Mouse (Mus musculus) midbrain, embryonic 11.5 days (tissue): ENCODE data around the gene Gpr157. TPM values are rescaled to one million over a fixed set of nuclear protein-coding genes. Genes with fewer than 3 reads are reported as not detected.

ENCODE experiments used
- ATAC-seq: fragments of 200-750 bp; cut with Nextera tagmentation; 2 replicates; pipeline ENCODE4 v1.8.0; 2017; ENCODE audit warnings: moderate TSS enrichment, moderate library complexity; ENCODE audit not compliant: low FRiP score
- DNase-seq: peaks from one replicate; pipeline ENCODE4 v3.0.0; 2015; ENCODE audit warnings: low spot score; ENCODE audit errors: missing footprints
- H3K27ac ChIP-seq: fragments of 300-500 bp; sonication (generic); 2 replicates; pipeline ENCODE4 v1.5.1; 2014; ENCODE audit warnings: low read depth, low read length
- H3K27me3 ChIP-seq: fragments of 300-500 bp; sonication (generic); 2 replicates; pipeline ENCODE4 v1.6.1; 2014; ENCODE audit warnings: mild to moderate bottlenecking, low read length, moderate library complexity, mixed read lengths; ENCODE audit not compliant: control insufficient read depth, insufficient read depth
- H3K36me3 ChIP-seq: fragments of 300-500 bp; sonication (generic); 2 replicates; pipeline ENCODE4 v1.6.1; 2014; ENCODE audit warnings: mild to moderate bottlenecking, low read length, moderate library complexity, mixed read lengths; ENCODE audit not compliant: control insufficient read depth, insufficient read depth
- H3K4me1 ChIP-seq: fragments of 300-500 bp; sonication (generic); 2 replicates; pipeline ENCODE4 v1.6.1; 2014; ENCODE audit warnings: low read length; ENCODE audit not compliant: control insufficient read depth, insufficient read depth
- H3K4me2 ChIP-seq: fragments of 300-500 bp; sonication (generic); 2 replicates; pipeline ENCODE4 v1.6.1; 2014; ENCODE audit warnings: mild to moderate bottlenecking, moderate library complexity
- H3K4me3 ChIP-seq: fragments of 300-500 bp; sonication (generic); 2 replicates; pipeline ENCODE4 v1.5.1; 2014; ENCODE audit warnings: low read depth, low read length
- H3K9ac ChIP-seq: fragments of 300-500 bp; sonication (generic); 2 replicates; pipeline ENCODE4 v1.6.1; 2014; ENCODE audit warnings: low read length
- H3K9me3 ChIP-seq: fragments of 300-500 bp; sonication (generic); 2 replicates; pipeline ENCODE4 v1.6.1; 2016; ENCODE audit warnings: low read length; ENCODE audit not compliant: control insufficient read depth
- WGBS: fragments of 180-500 bp; shearing (Covaris S2); extraction: QIAGEN DNeasy Blood & Tissue Kit; methylation state at CpG from one replicate; pipeline ENCODE4 v1.1.7; 2014; 5-methylcytosine and 5-hydroxymethylcytosine counted together
- polyA plus RNA-seq: library from polyadenylated mRNA; unstranded; fragments of >200 nt; fragmentation: Nextera tagmentation; extraction: Ambion mirVana; gene quantifications from 2 replicates; pipeline ENCODE4 v1.2.1, GENCODE M21; 2014

Gene Gpr157
- polyA plus RNA-seq, 1 experiment from 2014 or later: 0.10 TPM

- H3K4me2 ChIP-seq: no peak overlapping the region
- peak; percentile 72 for DNase-seq
- H3K27me3 ChIP-seq: no peaks in the 10 kb centered on the region
- H3K4me3 ChIP-seq: no peak overlapping the region
- no peaks in the 10 kb centered on the region for H3K9me3 ChIP-seq
- H3K4me1 ChIP-seq: no peaks in the 10 kb centered on the region
- ATAC-seq: no peak
- 81% methylated on average over 16 of the region's 16 CpGs for WGBS
- no peak overlapping the region for H3K9ac ChIP-seq
- no peaks in the 10 kb centered on the region for H3K36me3 ChIP-seq
- no peak overlapping the region for H3K27ac ChIP-seq
Observed at GRCm38 (mm10) chr4:150061432-150062225, 25.5 kb upstream of the Gpr157 start.

GRCm38 (mm10) chr4:150066706-150067323, 20.4 kb upstream of the Gpr157 start:
- Histone ChIP-seq H3K9ac (no peak overlapping the region), H3K4me1 (no peaks in the 10 kb centered on the region), H3K27me3 (no peaks in the 10 kb centered on the region), H3K4me2 (no peak overlapping the region), H3K36me3 (no peaks in the 10 kb centered on the region), H3K9me3 (no peaks in the 10 kb centered on the region), H3K27ac (no peak overlapping the region), H3K4me3 (no peak overlapping the region)
- ATAC-seq (no peak), DNase-seq (peak; percentile 37)
- WGBS: 84% methylated on average over 17 of the region's 17 CpGs

- no peaks in the 10 kb centered on the region for H3K36me3 ChIP-seq
- H3K27ac ChIP-seq: no peak overlapping the region
- H3K9me3 ChIP-seq: no peaks in the 10 kb centered on the region
- no peaks in the 10 kb centered on the region for H3K27me3 ChIP-seq
- DNase-seq (peak; percentile 81), ATAC-seq (no peak)
- no peaks in the 10 kb centered on the region for H3K4me1 ChIP-seq
- no peak overlapping the region for H3K9ac ChIP-seq
- 56% methylated on average over 12 of the region's 12 CpGs for WGBS
- no peak overlapping the region for H3K4me3 ChIP-seq
- no peak overlapping the region for H3K4me2 ChIP-seq
Observed at GRCm38 (mm10) chr4:150068216-150068615, 18.9 kb upstream of the Gpr157 start.

GRCm38 (mm10) chr4:150070136-150070535, 17.0 kb upstream of the Gpr157 start:
- ATAC-seq (no peak), DNase-seq (no peak)
- Histone ChIP-seq H3K4me3 (no peak overlapping the region), H3K9ac (no peak overlapping the region), H3K27me3 (no peaks in the 10 kb centered on the region), H3K27ac (no peak overlapping the region), H3K4me2 (no peak overlapping the region), H3K4me1 (no peaks in the 10 kb centered on the region), H3K9me3 (no peaks in the 10 kb centered on the region), H3K36me3 (no peaks in the 10 kb centered on the region)
- WGBS: 69% methylated on average over 8 of the region's 8 CpGs

GRCm38 (mm10) chr4:150072416-150073101, 14.6 kb upstream of the Gpr157 start:
- DNase-seq: peak; percentile 21
- Histone ChIP-seq H3K4me3 (no peak overlapping the region), H3K4me1 (no peaks in the 10 kb centered on the region), H3K4me2 (no peak overlapping the region), H3K27ac (no peak overlapping the region), H3K27me3 (no peaks in the 10 kb centered on the region), H3K9me3 (no peaks in the 10 kb centered on the region), H3K36me3 (no peaks in the 10 kb centered on the region), H3K9ac (no peak overlapping the region)
- ATAC-seq: no peak
- WGBS: 54% methylated on average over 15 of the region's 15 CpGs

- WGBS: 12% methylated on average over 8 of the region's 8 CpGs
- Histone ChIP-seq H3K4me1 (no peaks in the 10 kb centered on the region), H3K27ac (no peak overlapping the region), H3K4me2 (no peak overlapping the region), H3K9ac (no peak overlapping the region), H3K4me3 (no peak overlapping the region), H3K9me3 (no peaks in the 10 kb centered on the region), H3K36me3 (no peaks in the 10 kb centered on the region), H3K27me3 (no peaks in the 10 kb centered on the region)
- peak; percentile 89 for DNase-seq
- no peak for ATAC-seq
Observed at GRCm38 (mm10) chr4:150073102-150073473, 14.1 kb upstream of the Gpr157 start.

GRCm38 (mm10) chr4:150075350-150075749, 11.8 kb upstream of the Gpr157 start:
- H3K4me3 ChIP-seq: no peak overlapping the region
- H3K27ac ChIP-seq: no peak overlapping the region
- H3K4me1 ChIP-seq: no peaks in the 10 kb centered on the region
- WGBS: 91% methylated on average over 7 of the region's 7 CpGs
- no peaks in the 10 kb centered on the region for H3K27me3 ChIP-seq
- no peaks in the 10 kb centered on the region for H3K36me3 ChIP-seq
- no peaks in the 10 kb centered on the region for H3K9me3 ChIP-seq
- ATAC-seq (no peak), DNase-seq (peak; percentile 80)
- no peak overlapping the region for H3K4me2 ChIP-seq
- H3K9ac ChIP-seq: no peak overlapping the region

- Histone ChIP-seq H3K27me3 (no peaks in the 10 kb centered on the region), H3K9ac (no peak overlapping the region), H3K4me1 (no peaks in the 10 kb centered on the region), H3K4me2 (no peak overlapping the region), H3K9me3 (no peaks in the 10 kb centered on the region), H3K36me3 (no peaks in the 10 kb centered on the region), H3K27ac (no peak overlapping the region), H3K4me3 (no peak overlapping the region)
- ATAC-seq (no peak), DNase-seq (no peak)
- 47% methylated on average over 18 of the region's 18 CpGs for WGBS
Observed at GRCm38 (mm10) chr4:150076147-150076546, 11.0 kb upstream of the Gpr157 start.

GRCm38 (mm10) chr4:150078646-150079045, 8.5 kb upstream of the Gpr157 start:
- Histone ChIP-seq H3K27me3 (no peaks in the 10 kb centered on the region), H3K4me2 (no peak overlapping the region), H3K9ac (no peak overlapping the region), H3K9me3 (no peaks in the 10 kb centered on the region), H3K36me3 (no peaks in the 10 kb centered on the region), H3K4me1 (no peaks in the 10 kb centered on the region), H3K4me3 (no peak overlapping the region), H3K27ac (no peak overlapping the region)
- DNase-seq (no peak), ATAC-seq (no peak)
- 87% methylated on average over 2 of the region's 2 CpGs for whole genome bisulfite sequencing
